Mouse (Mus musculus) adrenal gland, adult 8-10 months (tissue): ENCODE data around the gene Pias4. TPM values are rescaled to one million over a fixed set of nuclear protein-coding genes. Genes with fewer than 3 reads are reported as not detected.

ENCODE experiments used
- DNase-seq: peaks from one replicate; pipeline ENCODE4 v3.0.0; 2022
- total RNA-seq, 4 experiments: library from RNA; stranded (reverse); gene quantifications; 2 replicates each; pipeline ENCODE4 v1.2.4; 2022

Pias4 gene
- total RNA-seq, 4 experiments from 2014 or later = 22.8 to 32.5 (median 30.1) TPM

DNA sequence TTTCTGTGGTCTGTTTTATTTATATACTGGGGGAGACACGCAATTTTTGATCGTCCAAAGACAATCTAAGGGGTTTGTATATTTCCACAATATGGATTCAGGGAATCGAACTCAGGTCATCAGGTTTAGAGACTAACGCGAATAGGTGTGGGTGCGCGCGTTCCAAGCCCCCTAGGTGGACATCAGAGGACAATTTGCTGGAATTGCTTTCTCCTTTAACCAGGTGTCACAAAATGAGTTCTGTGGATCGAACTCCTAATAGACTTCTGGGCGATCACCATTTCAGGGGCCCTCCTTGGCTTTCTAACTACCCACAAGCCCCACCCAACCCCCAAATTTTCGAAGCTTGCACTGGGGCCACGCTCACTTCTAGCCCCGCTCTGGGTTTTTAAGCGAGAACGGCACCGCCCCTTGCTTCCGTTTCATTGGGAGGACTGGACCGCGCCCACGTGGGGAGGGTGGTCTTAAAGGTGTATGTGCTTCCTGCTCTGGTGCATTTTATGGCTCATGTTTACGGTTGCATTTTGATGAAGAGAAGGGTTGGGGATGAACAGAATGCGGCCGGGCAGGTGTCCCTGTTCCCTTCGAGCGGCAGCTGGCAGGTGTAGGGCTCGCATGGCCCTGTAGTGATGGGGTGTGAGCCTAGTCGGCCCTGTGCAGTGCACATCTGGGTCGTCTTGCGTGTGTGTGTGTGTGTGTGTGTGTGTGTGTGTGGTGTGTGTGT, 960 bp upstream of the Pias4 start:
- peak; percentile 84 for DNase-seq

DNA sequence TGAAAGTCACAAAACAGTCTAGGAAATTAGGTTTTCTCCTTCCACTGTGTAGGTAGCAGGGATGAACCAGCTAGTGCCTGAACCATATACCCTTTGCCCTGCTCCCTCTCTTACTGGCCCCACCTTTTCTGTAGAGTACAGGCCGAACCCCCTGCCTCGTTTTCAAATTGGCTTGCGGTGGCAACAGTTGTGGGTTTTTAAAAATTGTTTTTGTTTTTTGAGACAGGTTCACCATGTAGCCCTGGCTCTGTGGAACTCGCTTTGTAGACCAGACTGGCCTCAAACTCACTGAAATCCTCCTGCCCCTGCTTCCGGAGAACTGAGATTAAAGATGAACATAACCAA, 336 bp upstream of the Pias4 start:
- no peak for DNase-seq

DNA sequence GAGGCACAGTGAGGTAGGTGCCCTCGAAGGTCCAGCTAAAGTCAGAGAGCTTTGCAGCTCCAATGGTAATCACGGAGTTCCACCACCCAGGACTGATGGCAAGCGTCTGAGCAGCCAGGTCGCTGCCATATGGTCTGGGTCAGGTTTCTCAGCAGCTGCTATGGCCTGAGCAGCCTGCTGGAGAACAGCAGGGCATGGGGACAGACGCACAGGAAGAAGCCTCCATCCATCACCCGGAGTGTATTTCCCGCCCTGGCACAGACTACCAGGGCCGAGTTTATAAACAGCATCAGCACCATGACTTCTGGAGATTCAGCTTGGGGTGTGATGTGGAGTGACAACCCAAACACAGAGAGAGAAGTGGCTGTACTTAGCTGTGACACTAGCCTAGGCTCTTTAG, 2.6 kb downstream of the Pias4 start:
- DNase-seq = no peak

DNA sequence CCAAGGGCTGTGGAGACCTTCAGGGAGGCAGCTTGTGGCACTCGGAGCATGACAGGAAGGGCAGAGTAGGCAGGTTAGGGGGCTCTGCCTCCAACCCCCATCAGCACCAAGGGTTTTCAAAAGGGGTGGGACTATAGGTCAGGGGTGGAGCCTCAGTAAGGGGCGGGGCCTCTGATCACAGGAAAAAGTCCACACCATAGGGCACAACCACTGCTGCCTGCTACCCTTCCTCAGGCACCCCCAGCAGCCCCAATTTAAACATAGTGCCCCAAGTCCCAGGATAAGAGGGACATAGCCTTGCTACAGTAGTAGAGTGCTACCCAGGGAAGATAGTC, 5.4 kb downstream of the Pias4 start:
- DNase-seq = no peak

DNA sequence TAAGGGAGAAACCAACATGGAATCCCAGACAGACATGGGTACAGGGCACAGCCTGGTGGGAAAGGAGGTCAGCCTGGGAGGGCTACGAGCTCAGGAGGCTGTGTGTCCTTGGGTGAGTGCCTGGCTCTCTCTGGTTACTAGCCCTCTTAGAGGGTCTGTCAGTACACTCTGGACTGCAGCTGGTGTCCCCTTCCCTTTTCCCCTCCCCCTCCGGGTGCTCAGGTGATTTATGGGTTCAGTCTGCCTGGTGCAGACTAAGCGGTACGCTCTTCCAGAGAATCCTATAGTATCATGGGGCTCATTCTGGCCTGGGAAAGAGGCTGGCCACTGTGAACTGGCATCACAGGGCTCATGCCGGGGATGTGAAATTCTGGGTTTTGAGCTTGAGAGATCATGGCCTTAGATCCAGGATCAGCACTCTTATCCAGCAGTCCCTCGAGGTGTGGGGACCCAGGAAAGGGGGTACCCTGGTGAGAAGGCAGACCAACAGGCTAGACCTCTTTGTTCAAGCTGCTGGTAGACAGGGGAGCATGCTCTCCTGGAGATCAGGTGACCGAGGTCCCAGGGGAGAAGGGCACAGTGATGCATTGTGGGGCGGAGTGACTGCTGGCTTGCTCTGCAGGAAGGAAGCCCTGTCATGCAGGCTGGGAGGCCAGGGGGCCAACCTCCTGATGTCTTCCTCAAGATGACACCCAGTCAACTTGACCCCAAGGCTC, 6.0 kb downstream of the Pias4 start:
- DNase-seq = no peak

DNA sequence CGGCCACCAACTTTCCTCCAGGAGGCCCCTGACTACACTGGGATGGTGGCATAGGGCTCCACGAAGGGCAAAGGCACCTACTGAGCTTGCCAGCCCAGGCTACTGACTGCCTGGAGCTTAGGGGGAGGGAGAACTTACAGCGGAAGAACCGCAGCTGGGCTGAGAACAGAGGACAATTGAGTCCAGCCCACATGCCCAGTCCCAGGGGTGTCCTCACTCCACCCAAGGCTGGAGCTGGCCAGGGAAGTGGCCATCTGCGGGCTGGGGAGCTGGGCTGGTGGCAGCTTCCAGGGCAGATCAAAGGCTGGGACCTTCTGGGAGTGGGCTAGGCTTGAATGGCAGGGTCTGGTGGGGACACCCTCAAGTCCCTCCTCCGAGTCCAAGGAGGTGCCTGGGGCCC, 13.0 kb downstream of the Pias4 start:
- DNase-seq = no peak

DNA sequence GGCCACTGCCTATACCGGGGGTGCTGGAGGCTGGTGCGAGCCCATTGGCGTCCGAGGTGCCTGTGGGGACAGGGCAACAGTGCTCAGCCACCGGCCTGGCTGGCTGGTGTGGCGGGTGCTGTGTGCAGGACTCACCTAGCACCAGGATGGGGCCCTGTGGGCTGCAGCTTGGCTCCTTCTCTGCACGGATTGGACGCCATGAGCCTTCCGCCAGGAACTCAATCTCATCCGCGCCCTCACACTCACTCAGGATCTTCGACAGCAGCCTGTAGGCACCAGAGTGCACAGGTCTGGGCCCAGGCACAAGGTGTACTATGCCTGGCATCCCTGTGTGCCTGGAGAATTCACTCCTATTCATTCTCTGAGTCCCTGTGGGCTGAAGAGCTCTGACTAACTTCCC, 13.4 kb downstream of the Pias4 start:
- DNase-seq = no peak

DNA sequence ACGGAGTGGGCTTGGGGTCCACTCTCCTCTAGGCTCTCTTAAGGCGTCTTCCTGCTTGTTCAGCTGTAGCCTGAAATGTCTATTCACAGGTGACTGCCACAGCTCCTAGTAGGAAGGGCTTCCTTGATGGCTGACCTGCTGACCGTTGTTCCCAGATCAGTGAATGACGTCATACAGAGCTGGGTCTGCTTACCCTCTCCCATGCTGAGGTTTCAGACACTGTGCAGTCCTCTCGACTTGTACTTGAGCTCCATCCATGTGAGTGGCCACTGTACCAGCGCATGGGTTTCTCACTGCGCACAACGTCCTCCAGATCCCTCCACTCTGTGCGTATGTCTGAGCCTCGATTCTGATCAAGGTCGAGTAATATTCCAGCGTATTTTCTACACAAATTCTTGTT, 15.1 kb downstream of the Pias4 start:
- no peak for DNase-seq

DNA sequence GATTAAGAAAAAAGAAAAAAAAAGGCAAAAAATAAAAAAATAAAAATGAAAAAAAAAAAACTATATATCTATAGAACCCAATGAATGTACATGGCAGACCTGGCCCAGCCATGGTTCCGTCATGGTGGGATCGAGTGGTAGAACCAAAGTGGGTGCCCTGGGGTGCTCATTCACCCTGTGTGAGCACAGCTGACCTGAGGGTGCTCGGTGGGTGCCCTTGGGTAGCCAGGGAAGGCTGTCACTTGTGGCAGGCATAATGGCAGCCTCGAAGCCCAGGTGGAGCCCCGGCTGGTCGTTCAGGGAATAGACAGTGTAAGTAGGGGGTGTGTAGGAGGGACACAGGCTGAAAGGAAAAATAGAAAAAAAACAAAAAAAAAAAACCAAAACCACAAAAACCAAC, 16.5 kb downstream of the Pias4 start:
- DNase-seq = no peak

DNA sequence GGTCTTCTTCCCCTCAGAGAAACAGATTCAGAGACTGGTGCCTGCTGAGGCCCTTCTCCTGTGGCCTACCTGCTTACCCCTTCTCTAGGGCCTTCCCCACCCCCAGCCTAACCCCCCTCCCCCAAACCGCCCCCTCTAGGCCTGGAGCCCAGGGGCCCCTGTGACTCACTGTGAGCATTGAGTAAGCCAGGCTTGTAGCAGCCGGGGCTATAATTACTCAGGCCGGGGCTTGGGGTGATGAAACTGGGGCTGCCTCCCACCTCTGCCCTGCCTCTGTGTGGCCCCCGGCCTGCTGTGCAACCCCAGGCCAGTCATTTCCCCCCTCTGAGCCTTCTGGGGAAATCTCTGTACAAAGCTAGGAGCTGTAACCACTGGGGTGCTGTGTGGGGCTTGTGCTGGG, 21.4 kb downstream of the Pias4 start:
- DNase-seq = no peak

DNA sequence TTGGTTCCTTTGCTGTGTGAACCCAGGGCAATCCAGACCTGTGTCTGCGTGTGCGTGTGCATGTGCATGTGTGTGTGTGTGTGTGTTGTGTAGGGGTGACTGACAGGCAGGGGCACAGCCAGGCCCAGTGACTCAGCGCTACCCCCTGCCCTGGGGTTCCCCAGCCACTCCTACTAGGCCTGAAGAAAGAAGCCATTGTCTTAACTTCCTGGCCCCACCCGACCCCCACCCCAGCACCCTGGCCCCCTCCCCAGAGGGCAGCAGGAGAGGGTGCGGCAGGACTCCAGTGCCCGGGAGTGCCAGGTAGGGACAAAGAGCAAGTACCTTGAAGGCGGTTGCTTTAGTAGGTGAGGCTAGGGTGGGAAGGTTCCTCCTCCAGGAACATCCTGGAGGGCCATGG, 21.9 kb downstream of the Pias4 start:
- DNase-seq = no peak

DNA sequence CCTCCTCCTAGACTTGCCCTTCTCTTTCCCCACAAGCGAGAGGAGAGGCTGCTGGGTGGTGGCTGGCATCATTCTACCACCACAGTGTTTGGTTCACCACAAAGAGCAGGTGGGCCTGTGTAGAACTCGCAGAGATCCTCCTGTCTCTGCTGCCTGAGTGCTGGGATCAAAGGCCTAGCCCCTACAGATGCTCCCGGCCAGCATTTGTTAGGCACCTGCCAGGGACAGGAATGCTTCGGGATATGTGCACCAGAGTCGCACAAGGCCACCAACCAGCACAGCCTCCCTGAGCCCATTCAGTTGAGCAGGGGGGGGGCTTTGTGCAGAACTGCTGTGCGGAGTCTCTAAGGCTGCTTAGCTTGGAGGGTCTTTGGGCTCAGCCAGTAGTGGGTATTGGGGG, 22.4 kb downstream of the Pias4 start:
- no peak for DNase-seq

DNA sequence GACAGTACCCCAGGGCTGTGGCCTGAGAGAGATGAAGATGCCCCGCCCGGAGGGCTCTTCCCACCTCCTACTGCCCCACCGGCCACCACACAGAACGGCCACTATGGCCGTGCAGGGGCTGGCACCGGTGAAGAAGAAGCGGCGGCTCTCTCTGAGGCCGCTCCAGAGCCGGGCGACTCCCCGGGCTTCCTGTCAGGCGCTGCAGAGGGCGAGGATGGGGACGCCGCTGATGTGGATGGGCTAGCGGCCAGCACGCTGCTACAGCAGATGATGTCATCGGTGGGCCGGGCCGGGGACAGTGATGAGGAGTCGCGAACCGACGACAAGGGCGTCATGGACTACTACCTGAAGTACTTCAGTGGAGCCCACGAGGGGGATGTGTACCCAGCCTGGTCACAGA, 23.1 kb downstream of the Pias4 start:
- no peak for DNase-seq

DNA sequence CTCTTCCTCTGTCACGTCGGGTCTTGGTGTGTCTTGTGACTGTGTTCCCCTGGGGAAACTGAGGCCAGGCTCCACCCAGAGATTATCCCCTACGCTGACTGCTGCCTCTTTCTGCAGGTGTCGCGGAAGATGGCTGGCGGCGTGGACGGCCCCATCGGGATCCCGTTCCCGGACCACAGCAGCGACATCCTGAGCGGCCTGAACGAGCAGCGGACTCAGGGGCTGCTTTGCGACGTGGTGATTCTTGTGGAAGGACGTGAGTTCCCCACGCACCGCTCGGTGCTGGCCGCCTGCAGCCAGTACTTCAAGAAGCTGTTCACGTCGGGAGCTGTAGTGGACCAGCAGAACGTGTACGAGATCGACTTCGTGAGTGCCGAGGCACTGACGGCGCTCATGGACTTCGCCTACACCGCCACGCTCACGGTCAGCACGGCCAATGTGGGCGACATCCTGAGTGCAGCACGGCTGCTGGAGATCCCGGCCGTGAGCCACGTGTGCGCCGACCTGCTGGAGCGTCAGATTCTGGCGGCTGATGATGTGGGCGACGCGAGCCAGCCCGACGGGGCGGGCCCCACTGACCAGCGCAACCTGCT, 23.8 kb downstream of the Pias4 start:
- no peak for DNase-seq

DNA sequence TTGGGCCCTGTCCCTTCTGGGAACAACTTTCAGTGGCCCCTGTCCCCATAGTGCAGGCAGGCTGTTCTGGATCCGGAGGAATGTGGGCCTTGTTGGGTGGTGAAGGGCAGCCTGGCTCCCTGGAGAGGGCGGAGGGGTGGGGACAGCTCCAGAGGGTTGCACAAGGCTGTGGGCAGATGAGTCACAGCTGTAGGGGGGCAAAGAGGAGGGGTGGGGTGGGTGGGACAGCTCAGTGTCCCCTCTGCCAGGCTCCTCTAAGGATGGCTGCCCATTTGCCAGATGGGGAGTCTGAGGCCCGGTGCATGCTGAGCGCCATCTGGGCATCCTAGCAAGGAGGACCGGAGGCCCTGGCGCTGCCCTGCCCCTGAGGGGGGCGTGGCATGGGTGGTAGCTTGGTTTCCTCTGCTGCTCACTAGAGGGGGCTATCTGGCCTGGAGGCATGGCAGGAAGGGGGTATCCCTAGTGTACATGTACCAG, 24.5 kb downstream of the Pias4 start:
- DNase-seq = no peak

DNA sequence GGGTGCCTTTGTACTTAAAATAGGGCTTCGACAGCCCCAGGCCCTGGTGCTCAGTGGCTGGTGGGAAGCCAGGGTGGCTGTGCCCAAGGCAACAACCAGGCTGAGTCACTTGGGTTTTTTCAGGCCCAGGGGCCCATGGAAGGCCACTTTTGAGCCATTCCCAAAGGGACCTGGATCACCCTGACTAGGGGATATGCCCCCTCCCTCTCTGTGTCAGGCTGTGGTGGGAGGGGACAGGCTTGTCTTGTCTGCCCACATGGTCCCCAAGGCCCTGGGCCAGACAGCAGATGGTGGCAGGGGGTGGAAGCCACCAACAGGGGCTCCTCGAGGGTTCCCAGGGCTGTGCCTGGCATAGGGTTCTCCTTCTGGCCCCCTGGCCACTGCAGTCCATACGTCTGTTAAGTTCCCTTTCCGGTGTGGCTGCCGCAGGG, 25.2 kb downstream of the Pias4 start:
- DNase-seq = peak; percentile 76

DNA sequence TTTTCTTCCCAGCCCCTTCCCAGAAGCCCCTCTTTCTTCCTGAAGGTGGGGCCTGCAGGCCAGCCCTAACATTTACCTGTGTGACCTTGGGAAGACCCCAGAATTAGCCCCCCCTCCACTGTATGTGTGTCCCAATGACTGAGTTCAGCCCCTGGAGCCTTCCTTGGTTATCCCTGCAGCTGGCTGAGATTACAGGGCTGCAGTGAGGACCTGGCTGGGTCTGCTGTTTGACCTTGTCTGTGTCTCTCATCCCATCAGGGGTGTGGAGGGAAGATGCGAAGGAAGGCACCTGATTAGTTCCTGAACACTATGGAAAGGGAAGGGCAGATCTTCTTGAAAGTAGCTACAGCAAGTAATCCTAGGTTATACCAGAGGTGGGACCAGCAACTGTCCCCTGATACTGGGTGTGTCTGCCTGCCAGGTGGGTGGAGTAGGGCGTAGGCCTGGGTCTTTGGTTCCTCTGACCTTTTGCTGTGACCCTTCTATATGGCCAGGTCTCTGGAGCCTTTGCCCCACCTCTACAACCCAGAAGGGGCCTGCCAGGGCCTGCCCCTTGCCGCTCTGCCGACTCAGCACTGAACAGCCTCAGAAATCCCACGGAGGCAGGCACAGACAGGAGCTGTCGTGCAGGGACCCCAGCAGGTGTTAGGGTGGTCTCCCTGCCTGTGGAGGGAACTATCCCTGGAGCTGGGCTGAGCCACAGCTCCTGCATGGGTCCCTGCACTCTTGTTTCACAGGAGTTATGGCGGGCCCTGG, 26.1 kb downstream of the Pias4 start:
- DNase-seq = no peak

DNA sequence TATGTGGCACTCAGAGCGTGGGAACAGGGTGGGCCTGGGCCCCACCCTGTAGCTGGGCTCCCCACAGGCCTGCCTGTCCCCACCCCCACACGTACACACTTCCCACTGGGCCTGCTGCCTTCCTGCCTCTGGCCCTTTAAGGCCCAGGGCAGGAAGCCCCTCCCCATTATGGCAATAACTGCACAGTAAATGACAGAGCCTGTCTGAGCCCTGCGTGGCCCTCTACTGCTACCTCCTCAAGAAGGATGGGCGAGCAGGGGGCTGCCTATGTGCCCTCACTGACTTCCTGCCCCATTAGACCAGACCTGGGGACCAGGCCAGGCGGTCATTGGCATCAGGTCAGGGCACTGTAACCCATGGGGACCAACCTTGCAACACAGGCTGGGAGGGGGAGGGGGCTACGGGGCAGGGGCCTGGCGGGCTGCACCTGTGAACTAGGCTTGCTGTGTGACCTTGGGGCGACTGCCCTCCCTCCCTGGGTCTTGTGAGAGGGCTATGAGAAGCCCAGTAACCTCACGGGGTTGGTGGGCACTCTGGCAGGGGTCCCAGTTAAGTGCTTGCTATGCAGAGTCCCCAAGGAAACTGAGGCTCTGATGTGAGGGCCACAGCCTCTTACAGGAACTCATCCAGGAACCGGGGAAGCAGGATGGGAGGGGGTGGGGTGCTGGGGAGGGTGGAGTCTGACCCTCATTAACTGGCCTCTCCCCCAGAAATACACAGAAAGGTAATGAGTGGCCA, 26.8 kb downstream of the Pias4 start:
- no peak for DNase-seq

DNA sequence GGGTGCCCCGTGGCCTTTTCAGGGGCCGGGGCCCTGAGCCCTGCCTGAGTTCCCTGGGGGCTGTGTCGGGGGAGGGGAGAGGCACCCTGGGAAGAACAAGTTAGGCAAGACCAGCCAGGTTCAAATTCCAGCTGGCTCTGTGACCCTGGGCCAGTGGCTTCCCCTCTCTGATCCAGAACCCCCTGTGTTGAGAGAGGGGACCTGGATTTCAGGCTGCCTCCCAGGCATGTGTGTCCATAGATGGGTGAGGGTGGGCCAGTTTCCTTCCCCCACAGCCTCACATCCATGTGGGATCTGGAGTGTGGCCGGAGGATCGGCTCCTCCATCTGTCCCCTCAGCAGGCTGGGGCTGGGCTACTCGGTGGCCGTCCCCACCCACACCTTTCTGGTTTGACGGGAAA, 27.7 kb downstream of the Pias4 start:
- no peak for DNase-seq

DNA sequence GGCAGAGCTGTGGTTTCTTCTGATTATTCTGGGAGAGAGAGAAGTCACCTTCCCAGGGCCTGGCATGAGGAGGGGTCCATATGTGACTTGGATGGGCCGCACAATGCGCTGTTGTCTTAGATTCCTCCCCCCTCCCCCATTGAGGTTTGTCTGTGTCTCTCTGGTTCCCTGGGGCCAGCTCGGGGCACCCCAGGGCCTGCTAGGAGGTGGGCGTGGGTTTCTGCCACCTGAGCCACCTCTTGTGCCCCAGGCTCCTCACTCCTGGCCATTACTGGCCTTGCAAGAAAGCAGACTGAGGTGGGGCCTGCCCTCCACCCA, 28.2 kb downstream of the Pias4 start:
- no peak for DNase-seq

DNA sequence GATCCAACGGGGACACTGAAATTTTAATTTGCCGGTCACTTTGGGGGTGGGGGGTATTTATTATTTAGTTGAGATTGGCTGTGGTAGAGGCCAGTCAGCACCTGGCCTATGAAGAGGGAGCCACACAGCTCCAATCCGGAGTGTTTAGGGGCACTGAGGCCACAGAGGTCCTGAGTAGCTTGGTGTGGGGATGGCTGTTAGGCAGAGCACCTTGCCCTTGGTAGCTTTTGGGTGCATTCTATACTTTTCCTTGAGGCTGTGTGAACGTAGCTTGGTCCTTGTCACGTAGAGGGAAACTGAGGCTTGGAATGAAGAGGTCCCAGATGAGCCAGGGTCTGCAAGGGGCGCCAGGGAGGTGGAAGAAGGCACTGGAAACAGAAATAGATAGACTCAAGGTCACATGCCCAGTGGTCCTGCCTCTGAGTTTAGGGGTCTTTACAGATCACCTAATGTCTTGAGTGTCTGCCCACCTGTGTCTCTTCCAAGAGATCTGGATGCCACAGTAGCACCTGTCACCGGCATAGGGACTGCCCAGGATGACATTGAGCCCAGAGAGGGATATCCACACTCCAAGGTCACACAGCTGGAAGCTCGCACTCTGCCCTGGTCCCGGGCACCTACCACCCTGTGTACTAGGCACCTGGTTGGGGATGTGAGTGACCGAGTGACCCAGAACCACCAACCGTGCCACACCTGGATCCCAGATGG, 28.7 kb downstream of the Pias4 start:
- no peak for DNase-seq

DNA sequence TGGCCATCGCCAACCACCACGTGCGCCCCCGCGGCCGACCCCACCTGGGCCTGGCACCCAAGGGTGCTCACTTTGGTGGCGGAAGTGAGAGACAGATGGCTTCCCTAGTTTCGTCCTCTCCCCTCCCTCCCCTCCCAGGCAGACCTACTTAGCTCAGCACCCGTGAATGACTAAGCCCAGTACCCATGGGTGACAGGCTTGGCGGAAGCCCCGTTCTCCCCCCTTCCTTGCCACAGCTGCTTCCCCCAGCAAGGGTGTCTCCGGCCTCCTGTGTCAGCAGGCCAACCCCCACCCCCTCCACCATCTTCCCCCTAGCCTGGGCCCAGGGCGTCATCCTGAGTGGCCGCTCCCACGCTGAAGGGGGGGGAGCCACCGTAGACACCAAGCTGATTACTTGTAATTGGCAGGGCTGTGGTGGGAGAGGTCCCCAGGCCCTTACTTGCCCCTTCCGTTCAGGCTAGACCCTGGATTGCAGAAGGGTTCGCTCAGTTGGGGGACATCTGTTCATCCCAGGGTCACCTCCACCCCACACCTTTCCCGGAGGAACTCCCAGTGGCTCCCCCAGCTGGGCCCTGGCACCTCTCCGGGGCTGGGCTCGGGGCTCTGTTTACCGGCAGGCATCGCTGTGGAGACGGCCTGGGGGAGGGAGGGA, 29.5 kb downstream of the Pias4 start:
- no peak for DNase-seq
